In genomic region chr3:117868637-117869323, GRCm38 (mm10) we compare ENCODE assay signal across 9 mouse cellular contexts. TPM values are rescaled to one million over a fixed set of nuclear protein-coding genes. Genes with fewer than 3 reads are reported as not detected.
DNase-seq lines count a peak whose midpoint lies in the region; ATAC-seq and TF ChIP-seq lines count a peak whose summit lies in the region.
"Had no signal": no experiment of that assay in that cellular context is flagged by ENCODE, and none has a peak within 500 bp of the region (broad histone marks: within the 10 kb centered on the region; RNA-seq: fewer than 3 reads in every experiment).

Gene Snx7, minus strand, starts transcription at chr3:117868936.

- H3K4me2 ChIP-seq in forebrain, postnatal 0 days (ENCODE audit: low read depth): peak within 1 kb of the TSS; percentile 84
- H3K4me2 ChIP-seq in liver, postnatal 0 days (ENCODE audit: low read depth, low read length): peak within 1 kb of the TSS; percentile 80
- peak within 1 kb of the TSS; percentile 67 for H3K4me2 ChIP-seq in neural tube, embryonic 13.5 days

- WGBS in forebrain, postnatal 0 days: under 1% methylated on average over 52 of the region's 53 CpGs
- under 1% methylated on average over 52 of the region's 53 CpGs for WGBS in liver, postnatal 0 days (ENCODE audit: insufficient replicate concordance)
- WGBS in neural tube, embryonic 13.5 days: under 1% methylated on average over 53 of the region's 53 CpGs

- no peaks in the 10 kb centered on the region for H3K36me3 ChIP-seq in forebrain, postnatal 0 days (ENCODE audit: insufficient read depth)
- no peaks in the 10 kb centered on the region for H3K36me3 ChIP-seq in liver, postnatal 0 days (replicated peaks; ENCODE audit: insufficient read depth, low read length)
- H3K36me3 ChIP-seq in neural tube, embryonic 13.5 days: no peaks in the 10 kb centered on the region
- H3K36me3 ChIP-seq: G1E had no signal

- intact Hi-C loops in heart, postnatal 25 days (cut with DNase I): no loop called here

- peak within 1 kb of the TSS; percentile 76 for H3K27ac ChIP-seq in forebrain, postnatal 0 days (ENCODE audit: low read depth, low read length)
- peak within 1 kb of the TSS; percentile 81 for H3K27ac ChIP-seq in liver, postnatal 0 days (ENCODE audit: low read depth)
- peak within 1 kb of the TSS; percentile 62; the same call in 1 of the 2 replicates for H3K27ac ChIP-seq in neural tube, embryonic 13.5 days (replicated peaks)

- DNase-seq in ES-CJ7 (ENCODE audit: low read depth, low spot score): peak; percentile 20
- DNase-seq in cerebellum, adult 11-12 months: peak; percentile 57
- DNase-seq in forebrain, postnatal 0 days: peak; percentile 83
- peak; percentile 89 for DNase-seq in heart, postnatal 25 days (ENCODE audit: low spot score)
- DNase-seq in layer of hippocampus, adult 18-20 months (ENCODE audit: low spot score in 2 of 2): peak; percentile 82 to 87
- DNase-seq in liver, postnatal 0 days: peak; percentile 85
- DNase-seq in testis, postnatal 14 days (ENCODE audit: low spot score): peak; percentile 84

- peak within 1 kb of the TSS; percentile 61 for H3K4me3 ChIP-seq in forebrain, postnatal 0 days (ENCODE audit: low read depth, low read length)
- peak within 1 kb of the TSS; percentile 51 for H3K4me3 ChIP-seq in liver, postnatal 0 days (ENCODE audit: low read depth, low read length)
- peak within 1 kb of the TSS; percentile 52 for H3K4me3 ChIP-seq in neural tube, embryonic 13.5 days

- H3K9ac ChIP-seq in forebrain, postnatal 0 days: peak within 1 kb of the TSS; percentile 68
- H3K9ac ChIP-seq in liver, postnatal 0 days (replicated peaks): peak within 1 kb of the TSS; percentile 66
- H3K9ac ChIP-seq in neural tube, embryonic 13.5 days: peak within 1 kb of the TSS; percentile 77

- peaks cover 5% of the 10 kb centered on the region; the same call in 1 of the 2 replicates for H3K4me1 ChIP-seq in forebrain, postnatal 0 days (ENCODE audit: insufficient read depth)
- peaks cover 5% of the 10 kb centered on the region; the same call in 1 of the 2 replicates for H3K4me1 ChIP-seq in liver, postnatal 0 days (ENCODE audit: insufficient read depth)
- H3K4me1 ChIP-seq in neural tube, embryonic 13.5 days (replicated peaks): peaks cover 13% of the 10 kb centered on the region

- peak; percentile 34; the same call in 1 of the 2 replicates for TF ChIP-seq CTCF in forebrain, postnatal 0 days (IDR thresholded peaks at IDR 0.05; ENCODE audit: low read depth)
- TF ChIP-seq CTCF in liver, postnatal 0 days (IDR thresholded peaks at IDR 0.05; ENCODE audit: low read depth): no peak

- no peak for TF ChIP-seq EP300 in liver, postnatal 0 days (IDR thresholded peaks at IDR 0.05; ENCODE audit: low read depth)

- H3K27me3 ChIP-seq in forebrain, postnatal 0 days (ENCODE audit: insufficient read depth, low read length): no peaks in the 10 kb centered on the region
- no peaks in the 10 kb centered on the region for H3K27me3 ChIP-seq in liver, postnatal 0 days (ENCODE audit: insufficient read depth, low read length)
- no peaks in the 10 kb centered on the region for H3K27me3 ChIP-seq in neural tube, embryonic 13.5 days

- ATAC-seq in forebrain, postnatal 0 days: peak; percentile 99
- peak; percentile 100 for ATAC-seq in liver, postnatal 0 days
- peak; percentile 100 for ATAC-seq in neural tube, embryonic 13.5 days (ENCODE audit: low read depth)

- H3K9me3 ChIP-seq in forebrain, postnatal 0 days (ENCODE audit: low read length): no peaks in the 10 kb centered on the region
- H3K9me3 ChIP-seq in liver, postnatal 0 days (ENCODE audit: low read length): no peaks in the 10 kb centered on the region
- no peaks in the 10 kb centered on the region for H3K9me3 ChIP-seq in neural tube, embryonic 13.5 days

RNA-seq across cellular contexts. Expression of gene Snx7, which starts in this region (rescaled TPM):
- 32.3 and 49.0 TPM in 2 replicates for total RNA-seq in forebrain, postnatal 0 days (2014; rRNA removed)
- polyA plus RNA-seq in forebrain, postnatal 0 days (2015; fragmentation: Nextera tagmentation; extraction: Ambion mirVana): 27.4 and 35.6 TPM in 2 replicates
- total RNA-seq in heart, postnatal 25 days (2021): 1 to 10 TPM; 6.2 to 7.4 TPM
- total RNA-seq in layer of hippocampus, adult 18-20 months (2021): 10 to 100 TPM; 13.9 to 14.1 TPM
- 13.4 and 14.1 TPM in 2 replicates for polyA plus RNA-seq in liver, postnatal 0 days (2015; fragmentation: Nextera tagmentation; extraction: Ambion mirVana)
- 17.7 and 19.0 TPM in 2 replicates for polyA plus RNA-seq in neural tube, embryonic 13.5 days (2015; fragmentation: Nextera tagmentation; extraction: Ambion mirVana)
- polyA plus RNA-seq: G1E had no signal

Comparison
In these comparisons a context has a peak if more than half of its experiments do, and no peak if none do; other contexts are left out.
1. Peak in every context shown above with its lines: DNase-seq, ATAC-seq, H3K4me3 ChIP-seq and H3K27ac ChIP-seq.
2. DNase-seq: peak in every context shown above with its lines; median percentile 89 in heart, postnatal 25 days; 85 in liver, postnatal 0 days; 84 in layer of hippocampus, adult 18-20 months; 84 in testis, postnatal 14 days; 83 in forebrain, postnatal 0 days; 57 in cerebellum, adult 11-12 months; 20 in ES-CJ7.